Mouse (Mus musculus): ENCODE data around the gene Cubn. TPM values are rescaled to one million over a fixed set of nuclear protein-coding genes. Genes with fewer than 3 reads are reported as not detected.

Gene Cubn
- total RNA-seq, 2 experiments from 2014 or later, result not detected

GRCm38 (mm10) chr2:13372256-13372824 is 119.3 kb downstream of the Cubn start:
- no peak for ATAC-seq (replicated peaks; ENCODE audit: low FRiP score, poor library complexity, severe bottlenecking)

GRCm38 (mm10) chr2:13371797-13372170 is 119.8 kb downstream of the Cubn start:
- ATAC-seq (replicated peaks; ENCODE audit: low FRiP score, poor library complexity, severe bottlenecking), result no peak

- ATAC-seq (replicated peaks; ENCODE audit: low FRiP score, poor library complexity, severe bottlenecking), result no peak
Observed at GRCm38 (mm10) chr2:13371072-13371796, 120.4 kb downstream of the Cubn start.

GRCm38 (mm10) chr2:13370556-13370955 is 121.1 kb downstream of the Cubn start:
- no peak for ATAC-seq (replicated peaks; ENCODE audit: low FRiP score, poor library complexity, severe bottlenecking)

- no peak for ATAC-seq (replicated peaks; ENCODE audit: low FRiP score, poor library complexity, severe bottlenecking)
Observed at GRCm38 (mm10) chr2:13368517-13368916, 123.1 kb downstream of the Cubn start.

GRCm38 (mm10) chr2:13357885-13358552 is 133.6 kb downstream of the Cubn start:
- ATAC-seq (replicated peaks; ENCODE audit: low FRiP score, poor library complexity, severe bottlenecking), result no peak

GRCm38 (mm10) chr2:13352775-13353174 is 138.8 kb downstream of the Cubn start:
- ATAC-seq (replicated peaks; ENCODE audit: low FRiP score, poor library complexity, severe bottlenecking), result no peak

GRCm38 (mm10) chr2:13352112-13352728 is 139.4 kb downstream of the Cubn start:
- no peak for ATAC-seq (replicated peaks; ENCODE audit: low FRiP score, poor library complexity, severe bottlenecking)

- ATAC-seq (replicated peaks; ENCODE audit: low FRiP score, poor library complexity, severe bottlenecking), result no peak
Observed at GRCm38 (mm10) chr2:13342325-13342926, 149.2 kb downstream of the Cubn start.

- no peak for ATAC-seq (replicated peaks; ENCODE audit: low FRiP score, poor library complexity, severe bottlenecking)
Observed at GRCm38 (mm10) chr2:13335446-13335845, 156.2 kb downstream of the Cubn start.

- ATAC-seq (replicated peaks; ENCODE audit: low FRiP score, poor library complexity, severe bottlenecking), result no peak
Observed at GRCm38 (mm10) chr2:13329754-13330417, 161.7 kb downstream of the Cubn start.

- ATAC-seq (replicated peaks; ENCODE audit: low FRiP score, poor library complexity, severe bottlenecking), result no peak
Observed at GRCm38 (mm10) chr2:13303376-13303775, 188.2 kb downstream of the Cubn start.

GRCm38 (mm10) chr2:13299031-13299430 is 192.6 kb downstream of the Cubn start:
- ATAC-seq (replicated peaks; ENCODE audit: low FRiP score, poor library complexity, severe bottlenecking), result no peak

- no peak for ATAC-seq (replicated peaks; ENCODE audit: low FRiP score, poor library complexity, severe bottlenecking)
Observed at GRCm38 (mm10) chr2:13297733-13298132, 193.9 kb downstream of the Cubn start.

GRCm38 (mm10) chr2:13290661-13291060 is 201.0 kb downstream of the Cubn start:
- ATAC-seq (replicated peaks; ENCODE audit: low FRiP score, poor library complexity, severe bottlenecking), result no peak

- ATAC-seq (replicated peaks; ENCODE audit: low FRiP score, poor library complexity, severe bottlenecking), result no peak
Observed at GRCm38 (mm10) chr2:13290070-13290469, 201.5 kb downstream of the Cubn start.

- ATAC-seq (replicated peaks; ENCODE audit: low FRiP score, poor library complexity, severe bottlenecking), result no peak
Observed at GRCm38 (mm10) chr2:13278114-13278862, 213.3 kb downstream of the Cubn start.

- ATAC-seq (replicated peaks; ENCODE audit: low FRiP score, poor library complexity, severe bottlenecking), result no peak
Observed at GRCm38 (mm10) chr2:13275874-13276273, 215.7 kb downstream of the Cubn start.
